Mouse (Mus musculus) liver, adult (tissue): ENCODE measurements around the gene N4bp2l1.

Source experiments
- GATA4 ChIP-seq: IDR thresholded peaks from 2 replicates; pipeline ENCODE4 v1.6.1; 2014; ENCODE audit warnings: mild to moderate bottlenecking, low read length; ENCODE audit not compliant: insufficient replicate concordance

N4bp2l1 gene

DNA sequence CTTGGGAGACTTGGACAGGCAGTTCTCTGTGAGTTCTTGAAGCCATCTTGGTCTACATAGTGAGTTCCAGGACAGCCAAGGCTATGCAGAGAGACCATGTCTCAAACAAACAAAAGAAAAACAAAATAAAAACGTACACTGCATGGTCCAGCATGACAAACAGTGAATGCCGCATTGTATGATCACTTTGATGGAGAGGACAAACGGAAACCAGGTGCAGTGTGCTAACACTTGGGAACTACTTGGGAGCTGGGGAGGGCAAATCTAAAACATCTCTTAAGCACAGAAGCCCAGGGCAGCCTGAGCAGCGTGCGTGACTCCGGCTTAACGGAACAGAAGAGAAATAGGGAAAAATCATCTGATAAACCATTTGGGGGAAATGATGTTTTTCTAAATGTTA, at the start of gene N4bp2l1:
N4bp2l1 (minus strand) TSS at position 101 of the 400 bp plus-strand sequence.
- TF ChIP-seq GATA4, result no peak

DNA sequence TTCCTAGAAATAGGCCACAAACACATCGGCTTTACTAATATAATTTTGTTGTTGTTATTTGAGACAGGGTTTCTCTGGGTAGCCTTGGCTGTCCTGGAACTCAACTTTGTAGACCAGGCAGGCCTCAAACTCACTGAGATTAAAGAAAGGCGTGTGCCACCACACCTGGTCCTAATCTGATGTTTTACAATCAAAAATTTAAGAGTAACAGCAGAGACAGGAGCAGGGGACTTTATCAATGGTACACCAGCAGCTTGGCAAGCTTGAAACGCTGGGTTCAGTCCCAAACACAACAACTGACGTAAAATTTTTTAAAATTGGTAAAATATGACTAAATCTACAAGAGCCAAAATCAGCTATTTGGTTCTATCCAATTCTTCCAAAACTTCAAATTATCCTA, 47.9 kb upstream of the N4bp2l1 start:
- TF ChIP-seq GATA4, result no peak

DNA sequence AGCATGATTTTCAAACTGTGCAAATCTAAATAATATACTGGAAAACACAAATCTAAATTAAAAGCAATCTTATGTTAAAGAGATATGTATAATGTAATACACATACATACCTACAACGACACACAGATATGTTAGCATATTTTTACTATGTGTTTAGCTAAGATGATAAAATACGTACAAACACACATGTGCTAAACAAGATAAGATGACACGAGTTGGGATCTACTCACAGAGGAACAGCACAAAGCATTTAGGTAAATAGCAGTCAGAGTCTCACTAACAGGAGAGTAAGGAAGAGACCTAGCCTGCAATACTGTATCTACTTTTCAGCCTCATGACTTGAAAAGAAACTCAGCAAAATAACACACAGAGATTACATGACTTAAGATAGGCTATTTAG, 44.5 kb upstream of the N4bp2l1 start:
- no peak for TF ChIP-seq GATA4

DNA sequence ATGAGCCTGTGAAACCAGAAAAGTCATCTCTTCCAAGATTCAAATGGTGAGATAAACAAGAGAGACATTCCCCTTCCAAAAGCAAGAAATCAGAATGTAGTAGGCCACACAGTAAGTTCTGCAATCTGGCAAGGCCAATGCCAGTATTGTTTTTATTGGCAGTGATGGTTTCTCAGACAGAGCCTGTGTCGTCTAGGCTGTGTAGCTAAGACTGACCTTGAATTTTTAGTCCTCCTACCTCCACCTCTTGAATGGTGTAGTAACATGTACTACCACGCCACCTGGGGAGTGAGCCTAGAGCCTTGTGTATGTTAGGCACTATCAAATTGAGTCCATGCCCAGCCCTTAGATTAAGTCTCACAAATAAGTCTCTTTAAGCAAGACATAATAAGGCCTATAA, 32.7 kb upstream of the N4bp2l1 start:
- TF ChIP-seq GATA4, result no peak

DNA sequence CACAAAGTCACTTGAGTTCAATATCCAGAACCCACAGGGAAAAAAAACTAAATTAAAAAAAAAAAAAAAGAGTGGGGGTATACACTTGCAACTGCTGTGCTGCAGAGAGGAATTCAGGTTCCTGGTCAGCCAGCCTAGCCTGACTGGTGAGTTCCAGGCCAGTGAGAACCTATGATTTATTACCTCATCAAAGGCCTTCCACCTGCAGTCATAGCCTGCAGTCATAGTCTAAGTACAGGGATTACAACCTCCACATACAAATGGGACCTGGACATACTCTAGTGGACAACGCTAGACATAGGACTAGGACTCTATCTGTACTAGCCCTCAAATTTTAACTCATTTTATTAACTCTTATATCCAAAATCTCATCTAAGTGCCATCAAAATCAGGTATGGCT, 32.3 kb upstream of the N4bp2l1 start:
- no peak for TF ChIP-seq GATA4

DNA sequence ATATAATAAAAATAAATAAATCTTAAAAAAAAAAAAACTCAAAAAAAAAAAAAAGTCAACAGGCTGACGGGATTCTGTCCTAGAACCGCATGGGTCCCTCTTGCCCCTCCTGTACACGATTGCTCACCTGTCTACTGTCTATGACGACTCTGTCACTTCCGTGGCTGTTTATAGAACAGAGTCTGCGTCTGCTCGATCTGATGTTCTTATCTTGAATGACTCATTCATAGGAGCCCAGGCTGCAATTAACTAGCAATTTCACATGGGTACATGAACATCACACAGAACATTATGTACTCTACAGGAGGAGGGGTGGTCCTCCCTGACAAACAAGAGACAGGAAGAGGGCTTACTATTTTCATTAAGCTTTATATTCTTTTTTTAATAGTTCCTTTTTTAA, 28.5 kb upstream of the N4bp2l1 start:
- TF ChIP-seq GATA4, result no peak

DNA sequence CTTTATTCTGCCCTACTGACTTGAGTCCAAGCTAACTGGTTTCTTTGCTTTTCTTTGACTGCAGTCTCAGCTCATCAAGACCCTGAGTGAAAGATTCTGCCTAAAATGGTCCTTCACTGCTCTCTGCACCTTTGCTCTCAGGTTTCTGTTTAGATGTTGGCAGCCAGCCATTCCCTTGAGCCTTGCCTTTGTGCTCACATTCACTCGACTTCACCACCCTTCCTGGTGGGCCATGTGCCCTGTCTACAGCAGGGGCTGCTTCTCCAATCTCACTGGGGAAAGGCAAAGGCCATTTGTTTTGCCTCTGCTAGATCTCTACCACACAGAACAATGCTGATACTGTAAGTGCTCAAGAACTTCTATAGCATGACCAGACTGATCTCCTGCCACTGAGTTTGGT, 25.8 kb upstream of the N4bp2l1 start:
- no peak for TF ChIP-seq GATA4

DNA sequence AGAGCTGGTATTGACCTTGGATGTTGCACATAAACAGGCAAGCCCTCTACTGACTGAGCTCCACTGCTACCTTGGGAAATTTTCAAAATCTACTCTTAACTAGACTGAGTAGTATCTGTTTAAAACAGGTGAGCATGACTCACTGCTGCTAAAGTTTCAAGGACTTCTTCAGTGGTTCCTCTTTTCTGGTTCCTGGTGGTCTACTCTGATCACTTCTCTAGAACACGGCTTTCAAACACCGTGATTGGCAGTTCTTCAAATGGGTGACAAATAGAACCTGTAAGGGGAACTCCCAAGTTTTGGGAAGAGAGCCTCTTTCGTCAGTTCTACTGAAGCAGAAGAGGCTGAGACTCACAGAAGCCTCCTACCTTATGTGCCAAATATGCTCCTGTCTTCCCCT, 24.6 kb upstream of the N4bp2l1 start:
- no peak for TF ChIP-seq GATA4

DNA sequence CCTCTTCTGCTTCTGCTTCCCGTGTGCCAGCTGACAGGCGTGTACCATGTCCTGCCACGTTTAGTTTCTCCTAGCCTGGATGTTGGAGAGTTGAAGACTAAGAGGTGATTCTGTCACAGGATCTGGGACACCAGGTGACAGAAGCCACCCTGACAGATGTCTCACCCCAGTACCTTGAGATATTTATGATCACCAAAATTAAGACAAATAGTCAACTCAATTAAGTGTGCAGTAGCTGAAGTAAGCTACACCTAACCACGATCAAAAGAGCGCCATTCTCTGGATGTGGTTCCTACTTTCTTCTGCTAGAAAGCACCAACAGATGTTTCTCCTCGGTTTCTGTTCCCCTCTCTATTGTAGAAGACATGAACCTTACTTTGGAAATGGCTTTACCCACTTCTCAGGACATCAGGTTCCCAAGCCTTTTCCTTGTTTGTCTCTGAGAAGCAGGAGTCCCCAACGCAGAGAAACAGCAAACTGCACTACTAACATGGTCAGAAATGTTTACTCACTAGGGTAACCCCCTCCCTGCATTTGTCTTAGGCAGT, 23.7 kb upstream of the N4bp2l1 start:
- TF ChIP-seq GATA4, result no peak

DNA sequence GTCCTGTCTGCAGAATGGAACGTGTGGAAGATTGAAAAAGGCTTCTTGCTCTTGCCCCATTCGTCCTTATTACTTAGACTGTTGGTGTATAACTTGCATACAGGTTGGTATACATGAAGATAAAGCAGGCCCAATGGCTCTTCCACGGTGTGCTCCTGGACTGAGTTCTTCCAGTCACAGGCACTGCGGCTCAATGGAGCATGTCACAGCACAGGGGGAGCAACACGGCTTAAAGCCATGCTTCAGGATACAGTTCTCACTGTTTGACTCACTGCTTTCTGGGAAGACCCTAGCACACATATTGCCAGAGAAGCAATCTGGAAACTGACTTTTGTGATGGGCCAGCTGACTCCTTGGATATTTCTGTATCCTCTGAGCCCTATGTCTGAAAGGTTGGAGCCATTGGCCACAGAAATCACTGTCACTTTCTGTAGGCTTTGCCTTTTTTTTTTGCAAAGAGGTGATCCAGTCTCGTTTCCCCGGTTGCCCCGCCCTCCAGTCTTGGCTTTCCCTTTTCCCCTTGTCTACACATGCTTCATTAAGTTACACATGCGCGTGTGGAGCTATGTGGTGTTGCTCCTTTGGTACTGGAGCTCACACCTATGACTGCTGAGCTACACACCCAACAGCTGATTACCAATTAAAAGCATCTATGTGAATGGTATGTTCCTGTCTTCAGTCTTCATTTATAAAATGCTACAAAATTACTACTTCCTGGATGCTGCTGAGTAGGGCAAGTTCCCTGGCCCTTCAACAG, 21.8 kb upstream of the N4bp2l1 start:
- TF ChIP-seq GATA4, result no peak

DNA sequence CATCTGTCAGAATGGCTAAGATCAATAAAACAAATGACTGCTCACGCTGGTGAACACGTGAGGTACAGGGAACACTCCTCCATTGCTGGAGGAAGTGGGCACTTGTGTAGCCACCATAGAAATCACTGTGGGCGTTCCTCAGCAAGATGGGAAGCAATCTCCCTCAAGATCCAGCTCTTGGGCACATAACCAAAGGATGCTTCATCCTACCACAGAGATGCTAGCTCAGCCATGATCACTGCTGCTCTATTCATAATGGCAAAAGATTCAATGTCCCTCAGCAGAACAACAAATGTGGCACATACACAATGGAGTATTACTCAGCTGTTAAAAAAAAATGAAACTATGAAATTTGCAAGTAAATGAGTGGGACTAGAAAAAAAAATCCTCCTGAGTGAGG, 19.7 kb upstream of the N4bp2l1 start:
- TF ChIP-seq GATA4, result no peak

DNA sequence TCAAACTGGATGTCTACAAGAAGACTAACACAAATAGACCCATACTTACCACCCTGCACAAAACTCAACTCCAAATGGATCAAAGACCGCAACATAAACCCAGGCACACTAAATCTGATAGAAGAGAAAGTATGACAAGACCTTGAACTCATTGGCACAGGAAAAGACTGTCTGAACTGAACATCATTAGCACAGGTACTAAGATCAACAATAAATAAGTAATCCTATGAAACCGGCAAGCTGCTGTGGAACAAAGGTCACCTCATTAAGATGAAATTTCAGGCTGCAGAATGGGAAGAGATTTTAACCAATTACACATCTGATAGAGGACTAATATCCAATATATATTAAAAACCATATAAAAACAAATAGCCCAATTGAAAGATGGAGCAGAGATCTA, 19.2 kb upstream of the N4bp2l1 start:
- TF ChIP-seq GATA4, result no peak

DNA sequence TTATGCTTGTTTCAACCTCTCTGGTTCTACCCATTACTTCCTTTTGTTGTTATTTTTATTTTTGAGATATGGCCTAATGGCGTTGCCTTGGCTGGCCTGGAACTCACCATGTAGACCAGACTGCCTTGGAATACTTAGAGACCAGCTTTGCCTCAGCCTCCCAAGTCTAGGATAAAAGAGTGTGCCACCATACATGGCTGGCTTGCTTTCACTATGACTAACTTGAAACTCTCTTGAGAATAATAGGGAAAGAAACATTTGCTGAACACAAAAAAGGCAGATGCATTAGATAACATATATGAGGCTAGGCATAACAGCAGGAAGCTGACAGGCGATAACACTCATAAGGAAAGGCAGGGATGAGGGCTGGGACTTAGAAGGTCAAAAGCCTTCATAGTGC, 17.1 kb upstream of the N4bp2l1 start:
- peak; percentile 75; the same call in 1 of the 2 replicates for TF ChIP-seq GATA4

DNA sequence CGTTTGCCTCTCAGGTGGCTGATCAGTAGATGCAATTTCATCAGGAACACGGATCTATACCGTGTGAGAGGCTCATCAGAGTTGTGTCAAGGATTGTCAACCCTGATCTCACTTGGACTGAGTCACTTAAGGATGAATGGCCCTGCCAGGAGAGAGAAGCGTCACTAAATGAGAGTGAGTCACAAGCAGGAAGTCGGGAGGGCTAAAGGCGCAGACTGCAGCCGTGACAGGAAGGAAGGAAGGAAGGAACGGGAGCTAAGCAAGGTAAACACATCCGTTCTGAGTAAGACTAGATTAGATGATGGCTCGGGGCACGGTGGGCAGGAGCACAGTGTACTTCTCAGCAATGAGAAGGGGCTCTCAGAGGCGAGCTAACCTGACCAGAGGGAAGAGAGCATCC, 14.7 kb upstream of the N4bp2l1 start:
- TF ChIP-seq GATA4, result peak; percentile 65; the same call in 1 of the 2 replicates

DNA sequence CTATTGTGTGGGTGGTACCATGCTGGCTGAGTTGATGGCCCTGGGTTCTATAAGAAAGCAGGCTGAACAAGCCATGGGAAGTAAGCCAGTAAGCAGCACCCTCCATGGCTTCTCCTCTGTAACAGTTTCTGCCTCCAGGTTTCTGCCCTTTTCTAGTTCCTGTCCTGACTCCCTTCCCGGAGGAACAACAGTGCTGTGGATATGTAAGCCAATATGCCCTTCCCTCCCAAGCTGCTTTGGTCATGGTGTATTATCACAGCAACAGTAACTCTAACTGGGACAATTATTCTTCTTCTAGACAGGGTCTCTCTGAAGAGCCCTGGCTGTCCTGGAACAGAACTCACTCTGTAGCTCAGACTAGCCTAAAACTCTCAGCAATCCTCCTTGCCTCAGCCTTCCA, 14.1 kb upstream of the N4bp2l1 start:
- no peak for TF ChIP-seq GATA4

DNA sequence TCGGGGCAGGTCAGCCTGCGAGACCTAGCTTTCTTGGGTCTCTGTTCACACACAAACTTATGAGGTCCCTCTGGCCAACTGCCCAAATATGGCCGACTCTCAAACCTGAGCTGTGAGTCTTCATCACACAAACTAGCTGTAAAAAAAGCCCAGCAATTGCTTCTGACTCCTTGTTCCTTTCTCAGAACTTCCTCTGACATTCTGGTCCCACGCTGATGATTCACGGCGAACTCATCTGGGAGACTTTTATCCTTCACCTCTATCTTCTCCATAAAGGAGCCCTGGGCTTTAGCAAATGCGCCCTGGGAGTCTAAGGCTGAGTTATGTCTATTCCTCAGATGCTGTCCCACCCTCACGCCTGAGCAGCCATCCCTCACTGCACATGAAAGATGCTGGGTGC, 10.6 kb upstream of the N4bp2l1 start:
- no peak for TF ChIP-seq GATA4

DNA sequence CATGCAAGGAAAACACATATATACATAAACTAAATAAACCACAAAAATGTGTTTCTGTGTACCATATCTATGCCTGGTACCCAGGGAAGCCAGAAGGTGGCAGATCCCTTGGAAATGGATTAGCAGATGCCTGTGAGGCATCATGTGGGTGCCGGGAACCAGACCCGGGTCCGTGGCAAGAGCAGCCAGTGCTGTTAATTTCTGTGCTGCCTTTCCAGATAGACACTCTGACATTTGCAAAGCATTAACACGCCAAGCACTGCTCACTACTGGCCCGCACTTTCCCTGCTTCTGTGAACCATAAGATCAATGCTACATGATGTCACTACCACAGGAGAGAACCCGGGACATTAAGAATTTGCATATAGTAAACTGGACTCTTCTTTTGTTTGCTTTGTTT, 9.1 kb upstream of the N4bp2l1 start:
- no peak for TF ChIP-seq GATA4
